Mouse (Mus musculus): ENCODE measurements around the gene Ptgdr.
"Not testable (repeated sequence)": the region's sequence is repeated elsewhere in the genome, so short reads cannot be mapped to it uniquely, and the experiment has no call there.

Gene Ptgdr

DNA sequence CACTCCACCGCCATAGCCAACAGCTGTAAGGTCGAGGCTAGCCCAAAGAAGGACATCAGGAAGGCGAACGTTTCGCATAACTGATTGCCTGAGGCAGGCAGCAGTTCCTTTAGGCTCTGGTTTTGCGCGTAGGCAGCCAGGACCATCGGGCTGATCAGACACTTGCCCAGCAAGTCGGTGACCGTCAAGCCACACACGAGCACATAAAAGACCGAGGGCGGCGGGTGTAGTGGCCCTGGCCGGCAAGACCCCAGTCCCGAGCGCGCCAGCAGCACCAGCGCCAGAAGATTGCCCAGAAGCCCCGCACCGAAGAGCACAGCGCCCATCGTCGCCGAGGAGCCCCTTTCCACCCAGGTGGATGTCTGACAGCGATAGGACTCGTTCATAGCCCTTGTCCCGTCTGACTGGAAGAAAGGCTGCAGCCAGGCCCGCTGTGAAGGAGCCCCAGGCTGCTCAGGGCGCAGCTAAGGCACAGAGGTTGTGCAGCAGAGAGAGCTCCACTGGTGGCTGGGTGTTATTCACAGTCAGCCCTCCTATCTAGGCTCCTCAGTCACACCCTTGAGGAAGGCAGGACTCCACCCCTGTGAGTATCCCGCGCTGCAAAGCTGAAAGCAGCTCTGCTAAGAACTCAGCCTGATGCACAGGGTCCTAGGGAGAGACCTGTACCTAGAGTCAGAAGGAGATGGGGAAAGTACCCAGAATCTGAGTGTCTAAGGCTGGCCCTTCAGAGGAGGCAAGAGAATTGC lies at the start of gene Ptgdr:
Gene Ptgdr (minus strand): TSS at position 508 of the 746 bp plus-strand sequence.
- peak; percentile 28 for DNase-seq (ENCODE audit: low spot score)

DNA sequence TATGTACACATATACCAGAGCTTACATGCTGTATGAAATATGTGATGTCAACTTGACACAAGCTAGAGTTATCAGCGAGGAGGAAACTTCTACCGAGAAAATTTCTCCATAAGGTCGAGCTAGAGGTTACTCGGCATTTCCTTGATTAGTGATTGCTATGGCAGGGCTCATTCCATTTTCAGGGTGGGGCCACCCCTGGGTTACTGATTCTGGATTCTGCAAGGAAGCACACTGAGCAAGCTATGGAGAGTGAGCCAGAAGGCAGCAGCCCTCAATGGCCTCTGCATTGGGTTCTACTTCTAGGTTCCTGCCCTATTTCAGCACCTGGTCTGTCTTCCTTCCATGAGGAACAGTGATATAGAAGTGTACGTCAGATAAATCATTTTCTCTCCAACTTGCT lies 48.6 kb upstream of the Ptgdr start:
- DNase-seq (ENCODE audit: low spot score): no peak

DNA sequence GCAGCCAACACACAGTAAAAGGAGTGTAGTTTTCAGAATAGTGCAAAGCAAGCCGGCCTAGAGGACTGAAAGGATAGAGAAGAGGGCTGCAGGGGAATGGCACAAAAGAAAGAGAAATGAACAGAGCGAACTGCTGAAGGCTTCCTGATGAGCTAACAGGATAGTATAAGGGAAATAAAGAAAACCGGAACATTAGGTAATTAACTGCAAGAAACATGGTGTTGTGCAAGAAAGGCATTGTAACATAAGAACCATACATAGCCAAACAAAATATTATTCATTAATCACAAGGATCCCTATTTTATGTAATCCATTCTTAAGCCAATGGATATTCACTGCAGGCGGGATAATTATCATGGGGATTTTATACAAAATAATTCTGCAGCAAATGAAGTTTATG lies 45.0 kb upstream of the Ptgdr start:
- no peak for DNase-seq (ENCODE audit: low spot score)

DNA sequence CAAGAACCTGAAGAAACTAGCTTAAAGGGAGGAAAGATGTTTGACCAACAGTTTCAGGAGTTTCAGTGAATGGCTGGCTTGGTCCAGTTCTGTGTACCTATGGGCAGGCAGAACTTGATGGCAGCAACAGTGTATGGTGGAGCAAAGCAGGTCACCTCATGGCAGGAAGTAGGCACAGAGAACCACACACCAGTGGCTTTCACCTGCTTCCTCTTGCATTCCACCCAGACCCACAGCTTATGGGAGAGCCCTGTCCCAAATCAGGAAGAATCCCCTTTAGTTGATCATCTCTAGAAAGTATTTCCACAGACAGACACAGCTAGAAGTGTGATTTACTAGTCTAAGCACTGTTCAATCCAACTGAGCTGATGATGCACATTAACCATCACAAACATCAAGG lies 42.6 kb upstream of the Ptgdr start:
- not testable (repeated sequence) for DNase-seq (ENCODE audit: low spot score)

DNA sequence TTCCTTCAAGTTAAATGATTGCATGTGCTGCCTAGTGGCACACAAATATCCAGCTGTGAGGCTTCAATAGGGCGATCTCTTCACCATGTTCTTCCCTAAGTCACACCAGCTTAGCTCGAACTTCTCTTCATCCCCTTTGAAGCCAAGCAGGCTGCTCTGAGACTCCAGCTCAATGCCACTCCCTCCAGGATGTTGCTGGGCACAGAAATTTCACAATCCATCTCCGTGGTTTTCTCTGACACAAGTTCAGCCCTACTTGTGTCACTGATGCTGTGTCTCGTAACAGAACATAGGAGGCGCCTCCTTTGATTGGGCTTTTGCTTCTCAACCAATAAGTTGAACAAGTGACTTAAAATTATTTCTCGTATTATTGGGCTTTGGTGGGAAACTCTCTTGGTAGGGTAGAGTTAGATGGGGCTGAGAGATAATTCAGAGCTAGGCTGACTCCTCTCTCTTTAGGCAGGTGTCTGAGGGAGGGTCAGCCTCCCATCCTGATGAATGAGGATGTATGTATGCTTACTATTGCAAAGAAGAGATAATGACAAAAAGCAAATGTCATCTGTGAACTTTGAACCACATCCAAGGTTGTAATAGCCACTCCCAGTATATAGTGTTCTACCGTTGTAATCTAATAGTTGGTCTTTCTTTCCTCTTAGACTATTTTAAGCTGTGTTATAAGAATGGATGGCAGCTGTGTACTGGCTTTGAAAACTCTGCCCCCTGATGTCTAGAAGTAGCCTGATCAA lies 32.4 kb upstream of the Ptgdr start:
- no peak for DNase-seq (ENCODE audit: low spot score)

DNA sequence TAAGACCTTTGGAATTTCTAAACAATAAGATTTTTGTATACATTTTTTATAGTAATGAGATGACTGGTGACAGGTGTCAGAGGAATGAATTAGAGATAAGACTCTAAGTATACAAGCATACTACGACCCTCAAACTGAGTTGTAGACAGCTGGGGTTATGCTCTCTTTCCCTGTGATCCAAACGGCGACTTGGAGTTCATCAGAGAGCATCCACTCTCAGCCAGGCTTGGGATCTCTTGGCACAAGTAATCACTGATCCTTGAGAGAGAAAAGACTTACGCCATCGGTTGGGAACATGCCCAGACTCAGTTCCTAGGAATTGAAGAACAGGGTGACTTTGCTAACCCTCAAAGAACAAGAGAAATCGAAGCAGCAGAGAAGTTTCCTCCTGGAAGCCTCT lies 10.5 kb upstream of the Ptgdr start:
- DNase-seq (ENCODE audit: low spot score): no peak

DNA sequence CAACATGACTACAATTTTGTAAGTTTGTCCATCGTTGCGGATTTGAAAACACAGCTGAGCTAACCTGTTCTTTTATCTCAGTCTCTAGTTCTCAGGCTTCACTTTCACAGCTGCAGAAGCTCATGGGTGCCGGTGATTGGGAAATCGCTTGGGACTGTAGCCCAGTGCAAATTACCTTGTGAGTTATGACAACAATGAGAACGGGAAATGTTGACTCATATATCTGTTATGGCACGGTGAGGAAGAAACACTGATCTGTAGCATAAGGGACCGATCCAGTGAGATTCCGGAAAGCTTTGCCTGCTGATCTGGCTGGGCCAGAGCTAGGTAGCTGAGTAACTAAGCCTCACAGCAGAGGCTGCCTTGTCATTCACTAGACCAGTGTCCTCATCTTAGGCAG lies 6.5 kb upstream of the Ptgdr start:
- DNase-seq (ENCODE audit: low spot score): no peak

DNA sequence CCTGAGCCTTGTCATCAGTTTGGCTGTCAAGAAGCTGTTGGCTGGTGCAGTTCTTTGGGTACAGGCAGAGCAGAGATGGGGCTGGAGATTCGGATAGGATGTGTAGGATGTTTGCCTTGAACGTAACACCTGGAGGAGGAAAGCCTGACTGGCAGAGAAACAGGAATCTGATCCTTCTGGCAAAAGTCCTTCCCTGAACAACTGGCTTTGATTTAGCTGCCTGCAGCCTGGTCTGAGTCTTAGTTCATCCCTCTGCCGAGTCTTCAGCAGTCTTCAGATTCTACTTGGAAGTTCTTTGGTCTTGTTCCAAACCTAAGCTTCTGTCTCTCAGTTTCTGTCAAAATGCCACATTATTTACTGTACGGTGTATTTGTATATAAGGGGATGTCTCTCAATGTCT lies 3.9 kb upstream of the Ptgdr start:
- no peak for DNase-seq (ENCODE audit: low spot score)

DNA sequence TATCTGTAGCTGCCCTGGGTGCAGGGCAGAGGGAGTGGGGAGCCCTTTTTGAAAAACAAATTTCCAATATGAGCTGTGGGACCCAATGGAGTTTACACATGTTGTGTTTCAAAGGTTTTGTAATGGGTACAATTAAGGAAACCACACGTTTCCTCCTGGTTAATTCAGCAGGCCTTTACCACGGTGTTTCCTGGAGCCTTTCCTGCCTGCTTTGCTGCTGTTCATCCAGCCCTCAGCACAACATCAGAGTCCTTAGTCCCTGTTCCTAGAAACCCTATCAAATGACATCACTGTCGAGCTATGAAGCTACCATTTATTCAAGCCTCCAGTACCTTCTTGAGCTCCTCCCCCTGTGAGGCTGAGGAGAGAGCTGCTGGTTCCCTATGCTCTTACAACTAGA lies 2.0 kb upstream of the Ptgdr start:
- DNase-seq (ENCODE audit: low spot score): no peak

DNA sequence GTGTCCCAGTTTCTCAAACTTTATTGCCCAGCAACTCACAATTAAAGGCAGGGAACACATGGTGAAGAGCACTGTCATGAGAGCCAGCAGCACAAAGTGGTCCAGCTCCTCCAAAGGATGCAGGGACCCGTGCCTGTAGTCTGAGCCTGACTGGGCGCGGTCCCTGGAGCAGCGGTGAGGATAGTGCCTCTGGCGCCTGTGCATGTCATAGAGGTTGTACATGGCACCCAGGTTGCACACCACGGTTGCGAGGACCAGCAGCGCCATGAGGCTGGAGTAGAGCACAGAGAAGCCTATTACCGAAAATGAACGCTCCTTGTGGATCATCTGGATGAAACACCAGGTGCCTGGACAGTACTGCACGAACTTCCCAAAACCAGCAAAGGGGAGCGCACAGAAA lies 803 bp downstream of the Ptgdr start:
- DNase-seq (ENCODE audit: low spot score): peak; percentile 18

DNA sequence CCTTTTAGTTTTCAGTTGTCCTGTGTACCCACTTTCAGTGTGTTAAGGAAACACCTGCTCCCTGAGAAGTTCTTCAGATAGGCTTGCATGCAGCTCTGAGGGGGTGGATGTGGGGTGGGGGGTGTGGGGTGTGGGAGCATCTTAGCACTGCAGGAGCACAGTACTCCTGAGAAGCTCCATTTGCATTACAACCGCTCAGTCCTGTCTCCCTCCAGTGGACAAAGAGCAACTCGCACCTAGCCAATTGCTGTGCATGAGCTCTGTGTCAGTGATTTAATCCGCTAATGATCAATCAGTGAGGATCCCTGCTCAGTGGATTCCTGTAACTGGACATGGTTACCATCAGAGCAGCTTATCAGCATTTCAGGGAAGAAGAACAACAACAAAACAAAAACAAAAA lies 8.5 kb downstream of the Ptgdr start:
- peak; percentile 55 for DNase-seq (ENCODE audit: low spot score)

DNA sequence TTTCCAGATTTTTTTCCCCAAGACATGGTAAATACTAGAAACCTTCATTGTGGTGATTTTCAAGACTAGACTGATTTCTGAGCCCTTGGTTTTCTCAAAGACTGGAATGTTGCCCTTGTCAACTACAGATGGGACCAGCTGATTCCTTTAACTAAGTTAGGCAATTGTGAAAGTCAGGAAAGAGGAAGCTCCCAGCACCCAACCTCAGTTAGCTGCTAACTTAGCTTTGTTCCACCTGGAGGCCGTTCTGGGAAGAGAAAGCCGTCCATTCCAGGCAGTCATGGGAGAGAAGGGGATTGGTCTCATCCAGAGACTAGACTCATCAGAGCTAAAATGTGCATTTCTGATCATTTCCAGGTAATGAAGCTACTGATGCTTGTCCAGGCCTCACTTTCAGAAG lies 11.4 kb downstream of the Ptgdr start:
- DNase-seq (ENCODE audit: low spot score): no peak

DNA sequence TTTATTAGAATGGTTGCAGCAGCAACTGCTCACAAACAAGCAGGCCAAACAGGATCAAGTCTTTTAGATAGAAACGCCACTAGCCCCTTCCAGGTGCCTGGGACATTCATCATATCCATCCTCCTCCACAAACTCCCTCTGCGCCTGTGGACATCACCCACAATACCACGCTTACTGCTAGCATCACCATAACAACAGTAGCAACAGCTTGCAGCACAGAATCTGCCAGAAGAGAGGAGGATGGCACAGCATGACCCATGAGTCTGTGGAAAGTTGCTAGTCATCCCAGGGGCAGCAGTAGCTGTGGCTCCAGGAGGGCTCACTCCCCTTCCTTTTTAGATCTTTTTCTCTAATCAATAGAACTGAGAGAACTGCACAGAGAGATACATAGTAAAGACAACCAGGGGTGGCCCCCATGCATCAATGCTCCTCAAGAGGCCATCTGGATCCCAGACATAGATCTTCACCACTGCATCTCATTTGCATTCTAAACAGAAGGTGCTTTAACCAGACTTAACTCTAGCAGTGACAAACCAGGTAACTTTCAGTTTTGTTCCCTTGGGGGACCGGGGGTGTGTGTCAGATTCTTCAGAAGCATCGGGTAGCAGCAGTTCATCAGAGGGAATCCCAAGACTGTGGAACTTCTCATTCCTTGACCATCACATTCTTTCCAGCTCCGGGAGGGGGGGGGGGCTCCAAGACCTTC lies 12.5 kb downstream of the Ptgdr start:
- DNase-seq (ENCODE audit: low spot score): no peak

DNA sequence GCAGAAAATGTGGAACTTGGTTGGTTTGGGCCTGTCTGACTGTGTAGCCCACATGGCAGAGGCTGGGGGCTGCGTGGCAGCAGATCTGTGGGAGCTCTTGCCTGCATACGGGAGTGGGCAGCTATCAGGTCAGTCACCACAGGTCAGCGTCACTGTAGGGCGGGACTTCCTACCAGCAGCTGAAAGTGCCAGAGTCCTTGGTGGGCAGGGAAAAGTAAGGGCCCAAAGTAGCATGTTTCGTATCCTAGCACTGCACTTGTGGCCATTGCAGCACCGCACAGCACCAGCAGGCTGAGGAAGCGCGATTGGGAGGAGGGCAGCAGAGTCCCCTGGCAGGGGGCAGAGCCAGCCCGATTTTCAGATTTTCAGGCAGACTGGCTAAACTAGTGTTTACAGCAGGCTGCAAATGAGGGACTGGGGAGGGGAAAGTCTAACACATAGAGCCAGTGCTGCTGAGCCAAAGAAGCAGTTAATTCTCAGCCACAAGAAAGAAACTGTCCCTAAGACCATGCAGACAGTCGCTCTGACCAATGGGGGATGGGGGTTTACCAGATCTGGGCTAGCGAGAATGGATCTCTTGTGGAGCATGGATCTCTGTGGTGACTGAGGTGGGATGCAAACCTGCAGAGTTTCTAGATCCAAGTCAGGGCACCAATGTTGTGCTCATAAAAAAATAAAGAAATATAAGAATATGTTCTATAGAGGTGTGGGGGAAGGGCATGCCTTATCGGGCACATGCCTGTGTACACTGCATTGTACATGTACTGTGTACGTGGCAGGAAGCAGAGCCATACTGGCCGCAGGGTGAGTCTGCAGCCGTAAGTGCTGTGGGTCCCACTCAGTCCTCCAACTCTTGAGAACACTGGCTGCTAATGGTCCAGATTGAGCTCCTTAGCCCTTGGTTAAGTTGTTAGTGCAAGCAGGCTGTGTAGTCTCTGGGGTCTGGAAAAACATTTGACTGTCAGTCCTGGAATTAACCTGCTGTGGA lies 15.1 kb downstream of the Ptgdr start:
- DNase-seq (ENCODE audit: low spot score): peak; percentile 49

DNA sequence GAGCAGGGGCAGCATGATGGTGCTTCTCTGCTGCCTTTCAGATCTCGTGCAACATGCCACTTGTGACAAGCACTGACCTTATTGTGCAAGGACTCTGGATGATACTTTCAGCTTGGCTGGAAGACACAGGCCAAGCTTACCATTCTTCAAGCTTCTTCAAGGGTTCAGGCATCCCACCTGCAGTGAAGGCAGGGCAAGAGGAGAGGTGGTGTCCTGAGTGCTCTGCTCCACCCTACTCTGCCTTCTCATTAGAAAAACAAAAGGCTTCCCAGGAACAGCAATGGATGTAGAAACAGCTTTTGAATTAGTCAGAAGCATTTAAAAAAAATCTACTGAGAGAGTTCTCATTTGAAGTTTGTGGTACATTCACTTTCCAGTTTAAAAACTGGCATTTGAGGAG lies 20.5 kb downstream of the Ptgdr start:
- no peak for DNase-seq (ENCODE audit: low spot score)

DNA sequence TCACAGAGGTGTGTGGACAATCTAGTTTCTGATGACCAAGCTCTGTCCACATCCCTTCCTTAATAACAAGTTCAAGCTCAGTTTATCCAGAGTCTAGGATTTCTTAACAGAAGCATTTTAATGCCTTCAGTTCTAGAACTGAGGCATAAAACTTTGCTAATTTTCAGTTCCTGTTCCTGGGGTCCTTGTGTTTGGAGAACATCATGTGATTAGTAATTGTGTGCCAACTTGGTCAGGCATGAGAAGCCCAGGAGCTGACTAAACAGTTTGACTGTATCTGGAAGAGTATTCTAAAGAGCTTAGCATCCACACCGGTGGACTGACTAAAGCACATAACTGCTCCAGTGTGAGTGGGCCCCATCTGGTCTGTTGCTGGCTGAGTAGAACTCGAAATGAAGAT lies 24.0 kb downstream of the Ptgdr start:
- DNase-seq (ENCODE audit: low spot score): no peak

DNA sequence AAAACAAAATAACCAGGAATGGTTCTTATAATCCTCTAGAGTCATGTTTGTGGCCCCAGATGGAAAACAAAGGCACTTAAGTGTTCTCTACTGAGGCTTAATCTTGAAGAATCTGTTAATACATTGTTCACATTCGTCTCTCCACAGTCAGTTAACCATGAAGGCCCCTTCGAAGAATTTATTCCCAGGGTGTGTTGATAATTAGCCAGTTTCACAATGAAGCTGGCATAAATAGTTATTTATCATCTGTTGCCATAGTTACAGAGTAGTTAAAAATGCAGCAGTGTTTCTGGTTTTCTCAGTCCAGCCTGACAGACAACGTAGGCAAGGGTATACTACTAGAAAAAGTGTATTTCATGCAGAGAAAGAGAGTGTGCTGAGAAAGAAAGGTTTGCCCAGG lies 25.0 kb downstream of the Ptgdr start:
- not testable (repeated sequence) for DNase-seq (ENCODE audit: low spot score)

DNA sequence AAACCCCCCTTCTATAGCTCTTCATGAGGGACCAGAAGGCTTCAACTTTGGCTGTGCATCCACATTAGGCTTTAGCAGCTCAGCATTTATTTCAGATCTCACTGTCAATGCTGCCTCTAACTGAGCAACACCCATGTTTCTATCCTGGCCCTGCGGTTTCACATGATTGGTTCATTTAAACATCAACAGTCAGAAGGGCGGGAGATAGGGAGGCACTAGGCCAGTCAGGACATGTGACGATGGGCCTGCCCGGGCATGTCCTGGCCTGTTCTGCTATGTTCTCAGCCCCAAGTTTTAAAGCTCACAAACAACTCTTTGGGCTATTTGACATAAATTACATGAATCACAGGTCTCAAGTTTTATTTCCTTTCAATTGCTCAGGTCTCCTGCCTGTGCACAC lies 26.1 kb downstream of the Ptgdr start:
- DNase-seq (ENCODE audit: low spot score): not testable (repeated sequence)

DNA sequence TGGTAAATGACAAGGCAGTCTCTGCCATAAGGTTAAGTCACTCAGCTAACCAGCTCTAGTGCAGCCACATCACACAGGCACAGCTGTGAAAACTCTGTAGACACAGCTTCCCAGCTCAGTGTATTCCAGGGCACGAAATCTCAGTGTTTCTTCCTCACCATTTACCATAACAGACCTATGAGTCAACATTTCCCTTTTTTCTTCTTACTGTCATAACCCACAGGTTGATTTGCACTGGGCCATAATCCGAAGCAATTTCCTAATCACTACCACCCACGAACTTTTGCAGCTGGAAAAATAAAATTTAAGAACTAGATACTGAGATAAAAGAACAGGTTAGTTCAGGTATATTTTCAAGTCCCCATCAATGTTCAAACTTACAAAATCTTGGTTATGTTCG lies 31.4 kb downstream of the Ptgdr start:
- no peak for DNase-seq (ENCODE audit: low spot score)

DNA sequence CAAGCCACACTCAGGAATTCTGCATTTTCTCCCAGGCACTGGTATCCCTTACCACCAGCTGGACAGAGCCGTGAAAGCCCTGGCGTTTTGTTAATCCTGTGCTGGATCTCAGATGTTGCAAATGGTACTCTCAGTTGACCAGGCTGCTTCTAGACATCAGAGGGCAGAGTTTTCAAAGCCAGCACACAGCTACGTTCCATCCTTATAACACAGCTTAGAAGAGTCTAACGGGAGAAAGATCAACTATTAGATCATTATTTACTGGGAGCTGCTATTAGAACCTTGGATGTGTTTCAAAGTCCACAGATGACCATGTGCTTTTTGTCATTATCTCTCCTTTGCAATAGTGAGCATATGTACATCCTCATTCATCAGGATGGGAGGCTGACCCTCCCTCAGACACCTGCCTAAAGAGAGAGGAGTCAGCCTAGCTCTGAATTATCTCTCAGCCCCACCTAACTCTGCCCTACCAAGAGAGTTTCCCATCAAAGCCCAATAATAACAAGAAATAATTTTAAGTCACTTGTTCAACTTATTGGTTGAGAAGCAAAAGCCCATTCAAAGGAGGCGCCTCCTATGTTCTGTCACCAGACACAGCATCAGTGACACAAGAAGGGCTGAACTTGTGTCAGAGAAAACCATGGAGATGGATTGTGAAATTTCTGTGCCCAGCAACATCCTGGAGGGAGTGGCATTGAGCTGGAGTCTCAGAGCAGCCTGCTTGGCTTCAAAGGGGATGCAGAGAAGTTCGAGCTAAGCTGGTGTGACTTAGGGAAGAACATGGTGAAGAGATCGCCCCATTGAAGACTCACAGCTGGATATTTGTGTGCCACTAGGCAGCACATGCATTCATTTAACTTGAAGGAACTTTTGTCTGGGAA lies 37.8 kb downstream of the Ptgdr start:
- no peak for DNase-seq (ENCODE audit: low spot score)

DNA sequence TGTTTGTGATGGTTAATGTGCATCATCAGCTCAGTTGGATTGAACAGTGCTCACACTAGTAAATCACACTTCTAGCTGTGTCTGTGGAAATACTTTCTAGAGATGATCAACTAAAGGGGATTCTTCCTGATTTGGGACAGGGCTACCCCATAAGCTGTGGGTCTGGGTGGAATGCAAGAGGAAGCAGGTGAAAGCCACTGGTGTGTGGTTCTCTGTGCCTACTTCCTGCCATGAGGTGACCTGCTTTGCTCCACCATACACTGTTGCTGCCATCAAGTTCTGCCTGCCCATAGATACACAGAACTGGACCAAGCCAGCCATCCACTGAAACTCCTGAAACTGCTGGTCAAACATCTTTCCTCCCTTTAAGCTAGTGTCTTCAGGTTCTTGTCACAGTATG lies 46.0 kb downstream of the Ptgdr start:
- DNase-seq (ENCODE audit: low spot score): not testable (repeated sequence)
